Mouse (Mus musculus): Measurements from ENCODE around the gene Eno3. TPM values are rescaled to one million over a fixed set of nuclear protein-coding genes. Genes with fewer than 3 reads are reported as not detected.

Eno3 gene
- total and polyA plus RNA-seq, 3 experiments = 1,222 to 1,659 (median 1,523) TPM

DNA sequence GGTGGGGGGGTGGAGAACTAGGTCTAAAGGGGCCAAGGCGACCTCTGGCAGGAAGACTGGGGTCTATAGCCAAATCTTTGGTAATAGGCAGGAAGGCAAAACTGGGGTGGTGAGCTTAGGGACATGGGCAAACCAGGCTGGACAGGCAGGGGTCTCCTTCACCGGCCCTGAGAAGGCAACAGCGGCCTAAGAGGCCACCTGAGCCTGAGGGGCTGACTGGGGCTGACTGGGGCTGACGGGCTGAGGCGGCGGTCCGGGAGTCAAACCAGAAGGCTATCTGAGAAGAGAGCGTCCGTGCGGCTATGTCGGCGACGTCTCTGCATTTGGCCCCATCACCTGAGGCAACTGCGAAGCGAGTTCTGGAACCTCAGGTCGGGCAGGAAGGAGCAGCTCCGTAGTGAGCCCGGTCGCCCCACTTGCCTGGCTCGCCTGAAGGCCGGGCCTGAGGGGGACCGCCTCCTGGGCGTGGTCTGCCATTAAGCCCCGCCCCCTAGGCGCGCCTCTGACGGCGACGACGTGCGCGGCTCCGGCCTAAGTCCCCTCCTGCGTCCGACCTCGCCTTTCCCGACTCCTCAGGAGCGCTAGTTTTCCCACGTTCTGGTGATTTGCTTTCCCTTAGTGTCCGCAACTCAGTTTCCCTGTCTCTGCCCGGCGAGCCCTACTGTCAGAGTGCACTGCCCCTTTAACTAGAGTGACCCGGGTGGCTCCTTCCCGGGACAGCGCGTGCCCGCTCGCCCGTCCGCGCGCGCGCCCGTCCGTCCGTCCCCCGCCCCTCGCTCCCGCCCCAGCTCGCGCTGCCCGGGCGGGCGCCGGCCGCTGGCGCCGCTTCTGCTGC, 42.9 kb downstream of the Eno3 start, which contains the start of the genes Inca1 and Kif1c:
Gene Inca1, minus strand, starts transcription at position 434 of the 835 bp plus-strand sequence.
Gene Kif1c, plus strand, starts transcription at position 827 of the 835 bp plus-strand sequence.
- H3K27me3 ChIP-seq (ENCODE audit: control insufficient read depth, insufficient read depth, low read length) = no peaks in the 10 kb centered on the region
- H3K4me3 ChIP-seq = peak within 1 kb of the TSS; percentile 92
- 2% methylated on average over 69 of the region's 69 CpGs for WGBS
- H3K36me3 ChIP-seq (ENCODE audit: control insufficient read depth, insufficient read depth, low read length) = peaks cover 5% of the 10 kb centered on the region; the same call in 1 of the 2 replicates
- peak within 1 kb of the TSS; percentile 91 for H3K9ac ChIP-seq (ENCODE audit: low read depth, low read length)
- intact Hi-C loops (cut with DNase I) = loop anchor here (1.0 to 2.0 kb wide), 3 partner anchors 12 to 53 kb away; partner anchors contain the start of genes Camta2, Rnf167, Slc25a11 and Spag7
- H3K79me2 ChIP-seq (replicated peaks; ENCODE audit: control insufficient read depth, insufficient read depth, low read length) = peaks cover 2% of the 10 kb centered on the region; the same call in 1 of the 2 replicates
- peak within 1 kb of the TSS; percentile 100 for H3K27ac ChIP-seq
- peaks cover 6% of the 10 kb centered on the region for H3K4me1 ChIP-seq (ENCODE audit: control insufficient read depth, insufficient read depth, low read length)
- TF ChIP-seq CTCF (IDR thresholded peaks at IDR 0.05) (no peak), POLR2A (IDR thresholded peaks at IDR 0.05; ENCODE audit: insufficient read depth, low read depth, low read length) (peak; percentile 97), EP300 (IDR thresholded peaks at IDR 0.05; ENCODE audit: insufficient read depth, low read depth, low read length) (peak; percentile 84; the same call in 1 of the 2 replicates)
- peak; percentile 97 to 99 for DNase-seq

DNA sequence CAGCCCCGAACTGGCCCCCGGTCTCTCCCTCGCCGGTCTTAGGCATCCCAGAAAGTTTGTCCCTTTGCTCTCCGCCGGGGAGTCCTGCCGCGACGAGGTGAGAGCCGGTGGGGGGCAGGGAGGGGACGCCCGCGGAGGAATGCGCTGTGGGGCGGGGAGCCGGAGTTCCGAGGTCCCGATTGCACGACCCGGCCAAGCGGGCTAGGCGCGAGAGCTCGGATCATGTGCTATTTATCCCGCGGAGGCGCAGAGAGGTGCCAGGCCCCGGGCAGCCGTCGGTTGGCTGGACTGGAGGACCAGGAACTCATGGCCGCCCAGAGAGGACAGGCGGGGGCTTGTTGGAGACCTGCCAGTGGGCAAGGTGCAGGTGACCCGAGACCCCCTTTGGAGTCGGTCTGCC, 43.6 kb downstream of the Eno3 start:
- peaks cover 5% of the 10 kb centered on the region; the same call in 1 of the 2 replicates for H3K36me3 ChIP-seq (ENCODE audit: control insufficient read depth, insufficient read depth, low read length)
- peak overlapping the region; percentile 100 for H3K27ac ChIP-seq
- DNase-seq = peak; percentile 86 to 89
- peaks cover 2% of the 10 kb centered on the region; the same call in 1 of the 2 replicates for H3K79me2 ChIP-seq (replicated peaks; ENCODE audit: control insufficient read depth, insufficient read depth, low read length)
- H3K4me3 ChIP-seq = peak overlapping the region; percentile 92
- H3K27me3 ChIP-seq (ENCODE audit: control insufficient read depth, insufficient read depth, low read length) = no peaks in the 10 kb centered on the region
- peak overlapping the region; percentile 91 for H3K9ac ChIP-seq (ENCODE audit: low read depth, low read length)
- WGBS = under 1% methylated on average over 34 of the region's 34 CpGs
- H3K4me1 ChIP-seq (ENCODE audit: control insufficient read depth, insufficient read depth, low read length) = peaks cover 6% of the 10 kb centered on the region
- no peak for TF ChIP-seq EP300 (IDR thresholded peaks at IDR 0.05; ENCODE audit: insufficient read depth, low read depth, low read length)
- TF ChIP-seq CTCF (IDR thresholded peaks at IDR 0.05) = no peak
- TF ChIP-seq POLR2A (IDR thresholded peaks at IDR 0.05; ENCODE audit: insufficient read depth, low read depth, low read length) = peak; percentile 59; the same call in 1 of the 2 replicates
- intact Hi-C loops (cut with DNase I) = loop anchor here (1.0 to 2.0 kb wide), 3 partner anchors 12 to 54 kb away; partner anchors contain the start of genes Camta2, Rnf167, Slc25a11 and Spag7

DNA sequence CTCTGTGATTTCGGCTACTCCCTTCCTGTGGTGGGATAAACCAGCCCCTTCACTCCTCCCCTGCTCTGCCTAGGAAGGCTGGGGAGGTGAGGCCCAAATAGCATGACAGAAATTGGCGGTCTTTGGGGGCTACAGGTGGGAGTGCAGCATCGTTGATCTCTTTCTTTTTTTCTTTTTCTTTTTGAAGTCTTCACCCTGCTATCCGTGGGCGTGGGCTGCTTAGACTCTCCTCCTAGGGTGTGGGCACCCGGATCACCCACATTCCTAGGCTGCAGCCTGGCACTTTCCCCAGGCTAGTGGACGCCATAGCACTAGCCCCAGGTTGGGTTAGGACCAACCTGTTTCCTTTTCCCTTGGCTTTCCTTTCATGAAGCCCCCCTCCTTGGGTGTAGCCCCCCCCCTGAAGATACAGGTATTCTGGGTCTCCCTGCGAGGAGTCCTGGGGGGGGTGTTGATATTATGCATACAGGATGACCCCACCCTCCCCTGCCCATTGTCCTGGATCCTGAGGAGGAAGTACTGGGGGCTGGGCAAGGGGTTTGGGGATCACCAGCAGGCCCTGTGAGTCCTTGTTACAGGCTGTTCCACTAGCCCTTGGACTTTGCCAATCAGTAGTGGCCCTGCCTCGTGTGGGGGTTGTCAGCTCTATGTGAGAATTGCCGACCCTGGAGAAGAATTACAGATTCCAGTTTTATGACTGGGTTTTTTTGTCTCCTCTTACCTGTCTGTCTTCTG, 44.4 kb downstream of the Eno3 start:
- Histone ChIP-seq H3K4me3 (peak overlapping the region; percentile 92), H3K9ac (ENCODE audit: low read depth, low read length) (peak overlapping the region; percentile 91), H3K27ac (peak overlapping the region; percentile 100), H3K79me2 (replicated peaks; ENCODE audit: control insufficient read depth, insufficient read depth, low read length) (peaks cover 2% of the 10 kb centered on the region; the same call in 1 of the 2 replicates), H3K36me3 (ENCODE audit: control insufficient read depth, insufficient read depth, low read length) (peaks cover 5% of the 10 kb centered on the region; the same call in 1 of the 2 replicates), H3K27me3 (ENCODE audit: control insufficient read depth, insufficient read depth, low read length) (no peaks in the 10 kb centered on the region), H3K4me1 (ENCODE audit: control insufficient read depth, insufficient read depth, low read length) (peaks cover 6% of the 10 kb centered on the region)
- intact Hi-C loops (cut with DNase I) = loop anchor here (2.0 kb wide), 1 partner anchor 55 kb away; the partner anchor contains the start of genes Rnf167 and Slc25a11
- TF ChIP-seq EP300 (IDR thresholded peaks at IDR 0.05; ENCODE audit: insufficient read depth, low read depth, low read length) (no peak), CTCF (IDR thresholded peaks at IDR 0.05) (no peak), POLR2A (IDR thresholded peaks at IDR 0.05; ENCODE audit: insufficient read depth, low read depth, low read length) (no peak)
- 4% methylated on average over 10 of the region's 10 CpGs for WGBS
- DNase-seq = peak in 1 of 2 experiments; percentile 31

- Histone ChIP-seq H3K27ac (peak overlapping the region; percentile 100), H3K36me3 (ENCODE audit: control insufficient read depth, insufficient read depth, low read length) (peaks cover 5% of the 10 kb centered on the region; the same call in 1 of the 2 replicates), H3K9ac (ENCODE audit: low read depth, low read length) (peak overlapping the region; percentile 91), H3K4me3 (peak overlapping the region; percentile 92), H3K4me1 (ENCODE audit: control insufficient read depth, insufficient read depth, low read length) (peaks cover 6% of the 10 kb centered on the region), H3K27me3 (ENCODE audit: control insufficient read depth, insufficient read depth, low read length) (no peaks in the 10 kb centered on the region), H3K79me2 (replicated peaks; ENCODE audit: control insufficient read depth, insufficient read depth, low read length) (peaks cover 2% of the 10 kb centered on the region; the same call in 1 of the 2 replicates)
- peak; percentile 45 to 47 for DNase-seq
- TF ChIP-seq CTCF (IDR thresholded peaks at IDR 0.05) (no peak), POLR2A (IDR thresholded peaks at IDR 0.05; ENCODE audit: insufficient read depth, low read depth, low read length) (0 out of 2 replicates have a peak, but pooled peaks have one; percentile 15)
- intact Hi-C loops (cut with DNase I) = loop anchor here (2.0 kb wide), 1 partner anchor 55 kb away; the partner anchor contains the start of genes Rnf167 and Slc25a11
- whole genome bisulfite sequencing = 49% methylated on average over 6 of the region's 6 CpGs
Measured at GRCm38 (mm10) chr11:70701984-70702733, 45.2 kb downstream of the Eno3 start.

DNA sequence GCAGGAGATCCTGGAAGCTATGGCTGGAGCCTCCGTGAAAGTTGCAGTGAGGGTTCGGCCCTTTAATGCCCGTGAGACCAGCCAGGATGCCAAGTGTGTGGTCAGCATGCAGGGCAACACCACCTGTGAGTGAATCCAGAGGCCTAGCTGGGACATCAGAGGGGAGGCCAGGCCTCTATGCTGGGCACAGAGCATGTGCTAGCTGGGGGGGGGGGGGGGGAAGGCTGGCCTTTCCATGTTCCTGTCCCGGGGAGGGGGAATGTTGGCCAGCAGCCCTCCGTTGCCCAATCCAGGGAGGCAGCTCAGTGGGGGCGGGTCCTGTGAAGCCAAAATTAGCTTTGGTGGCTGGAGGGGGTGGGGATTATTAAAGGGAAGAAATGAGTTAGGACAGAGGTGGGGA, 45.8 kb downstream of the Eno3 start:
- TF ChIP-seq POLR2A (IDR thresholded peaks at IDR 0.05; ENCODE audit: insufficient read depth, low read depth, low read length) = peak; percentile 69; the same call in 1 of the 2 replicates
- peak; percentile 73; the same call in 1 of the 2 replicates for TF ChIP-seq EP300 (IDR thresholded peaks at IDR 0.05; ENCODE audit: insufficient read depth, low read depth, low read length)
- TF ChIP-seq CTCF (IDR thresholded peaks at IDR 0.05) = no peak
- peaks cover 6% of the 10 kb centered on the region for H3K4me1 ChIP-seq (ENCODE audit: control insufficient read depth, insufficient read depth, low read length)
- 11% methylated on average over 6 of the region's 6 CpGs for WGBS
- peak overlapping the region; percentile 100 for H3K27ac ChIP-seq
- H3K4me3 ChIP-seq = peak overlapping the region; percentile 37
- H3K79me2 ChIP-seq (replicated peaks; ENCODE audit: control insufficient read depth, insufficient read depth, low read length) = peaks cover 2% of the 10 kb centered on the region; the same call in 1 of the 2 replicates
- H3K27me3 ChIP-seq (ENCODE audit: control insufficient read depth, insufficient read depth, low read length) = no peaks in the 10 kb centered on the region
- H3K9ac ChIP-seq (ENCODE audit: low read depth, low read length) = peak overlapping the region; percentile 76
- intact Hi-C loops (cut with DNase I) = no loop called here
- H3K36me3 ChIP-seq (ENCODE audit: control insufficient read depth, insufficient read depth, low read length) = peaks cover 5% of the 10 kb centered on the region; the same call in 1 of the 2 replicates
- DNase-seq = peak; percentile 80 to 84
